Mouse (Mus musculus): ENCODE measurements around the gene Dlx5.

DNA sequence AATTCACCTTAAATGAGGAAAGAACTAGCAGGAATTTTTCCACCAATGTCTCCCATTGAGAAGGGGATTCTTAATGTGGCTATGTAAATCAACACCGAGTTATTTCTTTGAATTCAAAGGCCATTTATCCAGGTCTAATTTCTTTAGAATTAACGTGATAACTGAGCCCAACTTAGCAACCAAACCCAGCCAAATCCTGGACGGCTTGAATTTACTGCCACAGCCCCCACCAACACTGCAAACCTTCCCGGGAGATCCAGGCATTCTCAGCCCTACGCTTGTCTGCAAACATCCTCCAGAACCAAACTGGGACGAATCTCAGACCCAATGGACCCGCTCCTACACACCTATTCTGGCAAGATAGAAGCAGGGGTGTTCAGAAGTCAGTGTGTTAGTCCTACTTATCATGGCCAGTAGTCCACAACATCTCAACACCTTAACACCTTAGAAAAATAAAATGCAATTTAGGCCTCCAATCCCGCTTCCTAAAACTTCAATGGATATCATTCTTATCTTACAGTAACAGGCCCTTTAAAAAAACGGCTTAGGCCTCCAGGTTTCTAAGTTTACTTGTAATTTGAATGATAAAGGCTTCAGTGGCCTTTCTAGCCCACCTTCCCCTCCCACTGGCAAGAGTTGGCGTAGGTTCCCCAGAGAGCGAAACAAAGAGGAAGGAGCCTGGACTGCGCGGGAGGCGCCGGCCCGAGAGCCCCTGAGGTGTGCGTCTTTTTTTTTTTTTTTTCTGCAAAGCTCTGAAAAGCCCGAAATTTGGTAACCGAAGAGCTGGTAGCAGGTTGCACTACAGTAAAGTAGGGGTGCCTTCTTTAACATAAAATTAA is 22.6 kb downstream of the Dlx5 start:
- TF ChIP-seq CTCF (IDR thresholded peaks at IDR 0.05; ENCODE audit: low read depth) (no peak), EP300 (IDR thresholded peaks at IDR 0.05; ENCODE audit: low read depth) (no peak)

All from liver, postnatal 0 days (tissue).